Mouse (Mus musculus) forebrain, embryonic 12.5 days (tissue): ENCODE results near the gene Snx32. TPM values are rescaled to one million over a fixed set of nuclear protein-coding genes. Genes with fewer than 3 reads are reported as not detected.

ENCODE experiments used
- ATAC-seq: fragments of 200-750 bp; cut with Nextera tagmentation; 2 replicates; pipeline ENCODE4 v1.8.0; 2017; ENCODE audit warnings: moderate TSS enrichment; ENCODE audit not compliant: low FRiP score
- H3K27ac ChIP-seq: fragments of 300-500 bp; sonication (generic); 2 replicates; pipeline ENCODE4 v1.5.1; 2016; ENCODE audit warnings: mild to moderate bottlenecking
- H3K27me3 ChIP-seq: fragments of 300-500 bp; sonication (generic); 2 replicates; pipeline ENCODE4 v1.6.1; 2016; ENCODE audit warnings: mild to moderate bottlenecking
- H3K36me3 ChIP-seq: fragments of 300-500 bp; sonication (generic); replicated peaks from 2 replicates; pipeline ENCODE4 v1.6.1; 2016; ENCODE audit warnings: mild to moderate bottlenecking
- H3K4me1 ChIP-seq: fragments of 300-500 bp; sonication (generic); 2 replicates; pipeline ENCODE4 v1.6.1; 2016
- H3K4me2 ChIP-seq: fragments of 300-500 bp; sonication (generic); 2 replicates; pipeline ENCODE4 v1.6.1; 2016; ENCODE audit warnings: mild to moderate bottlenecking, moderate library complexity
- H3K4me3 ChIP-seq: fragments of 300-500 bp; sonication (generic); replicated peaks from 2 replicates; pipeline ENCODE4 v1.5.1; 2016; ENCODE audit warnings: mild to moderate bottlenecking
- H3K9ac ChIP-seq: fragments of 300-500 bp; sonication (generic); 2 replicates; pipeline ENCODE4 v1.6.1; 2016; ENCODE audit warnings: mild to moderate bottlenecking
- H3K9me3 ChIP-seq: fragments of 300-500 bp; sonication (generic); 2 replicates; pipeline ENCODE4 v1.6.1; 2016
- WGBS: fragments of 180-500 bp; shearing (Covaris S2); methylation state at CpG from one replicate; pipeline ENCODE4 v1.1.7; 2016; 5-methylcytosine and 5-hydroxymethylcytosine counted together
- polyA plus RNA-seq: library from polyadenylated mRNA; unstranded; fragments of >200 nt; fragmentation: Nextera tagmentation; extraction: Ambion mirVana; gene quantifications from 2 replicates; pipeline ENCODE4 v1.2.1, GENCODE M21; 2016

The Snx32 gene
- polyA plus RNA-seq, 1 experiment from 2014 or later: 29.3 TPM

- H3K4me1 ChIP-seq: peaks cover 13% of the 10 kb centered on the region
- no peak overlapping the region for H3K4me3 ChIP-seq
- no peak overlapping the region for H3K9ac ChIP-seq
- no peak for ATAC-seq
- no peak overlapping the region for H3K27ac ChIP-seq
- H3K27me3 ChIP-seq: peaks cover 31% of the 10 kb centered on the region
- no peak overlapping the region for H3K4me2 ChIP-seq
- H3K36me3 ChIP-seq: no peaks in the 10 kb centered on the region
- WGBS: 21% methylated on average over 7 of the region's 7 CpGs
- no peaks in the 10 kb centered on the region for H3K9me3 ChIP-seq
Observed at GRCm38 (mm10) chr19:5530138-5530524, 19.8 kb upstream of the Snx32 start.

GRCm38 (mm10) chr19:5529325-5530137, 19.2 kb upstream of the Snx32 start:
- Histone ChIP-seq H3K36me3 (no peaks in the 10 kb centered on the region), H3K27ac (no peak overlapping the region), H3K27me3 (peaks cover 26% of the 10 kb centered on the region)

GRCm38 (mm10) chr19:5525204-5525603, 14.9 kb upstream of the Snx32 start:
- WGBS: 68% methylated on average over 5 of the region's 5 CpGs
- Histone ChIP-seq H3K36me3 (no peaks in the 10 kb centered on the region), H3K27me3 (peaks cover 12% of the 10 kb centered on the region; the same call in 1 of the 2 replicates), H3K4me1 (peaks cover 9% of the 10 kb centered on the region), H3K9ac (no peak overlapping the region), H3K9me3 (no peaks in the 10 kb centered on the region), H3K4me2 (no peak overlapping the region), H3K4me3 (no peak overlapping the region), H3K27ac (no peak overlapping the region)
- no peak for ATAC-seq

More at GRCm38 (mm10) chr19:5529325-5530137, 19.2 kb upstream of the Snx32 start:
- peak; percentile 88 for ATAC-seq
- H3K4me3 ChIP-seq: 0 out of 2 replicates have a peak overlapping the region, but pooled peaks have one; percentile 3
- peaks cover 13% of the 10 kb centered on the region for H3K4me1 ChIP-seq
- WGBS: 13% methylated on average over 20 of the region's 20 CpGs
- H3K4me2 ChIP-seq: peak overlapping the region; percentile 25
- no peaks in the 10 kb centered on the region for H3K9me3 ChIP-seq
- H3K9ac ChIP-seq: no peak overlapping the region

- Histone ChIP-seq H3K36me3 (no peaks in the 10 kb centered on the region), H3K9ac (no peak overlapping the region), H3K4me1 (no peaks in the 10 kb centered on the region), H3K27ac (no peak overlapping the region), H3K27me3 (no peaks in the 10 kb centered on the region), H3K4me2 (no peak overlapping the region), H3K9me3 (no peaks in the 10 kb centered on the region), H3K4me3 (no peak overlapping the region)
- ATAC-seq: no peak
- 87% methylated on average over 3 of the region's 3 CpGs for WGBS
Observed at GRCm38 (mm10) chr19:5518721-5519120, 8.4 kb upstream of the Snx32 start.

- ATAC-seq: no peak
- Histone ChIP-seq H3K27ac (no peak overlapping the region), H3K4me1 (peaks cover 4% of the 10 kb centered on the region; the same call in 1 of the 2 replicates), H3K4me3 (no peak overlapping the region), H3K36me3 (no peaks in the 10 kb centered on the region), H3K27me3 (no peaks in the 10 kb centered on the region), H3K4me2 (no peak overlapping the region), H3K9me3 (no peaks in the 10 kb centered on the region), H3K9ac (no peak overlapping the region)
- WGBS: 82% methylated on average over 8 of the region's 8 CpGs
Observed at GRCm38 (mm10) chr19:5516906-5517505, 6.7 kb upstream of the Snx32 start.

- no peaks in the 10 kb centered on the region for H3K36me3 ChIP-seq
- H3K27me3 ChIP-seq: no peaks in the 10 kb centered on the region
- ATAC-seq: no peak
- H3K27ac ChIP-seq: no peak overlapping the region
- peaks cover 6% of the 10 kb centered on the region for H3K4me1 ChIP-seq
- 78% methylated on average over 7 of the region's 7 CpGs for WGBS
- H3K4me2 ChIP-seq: no peak overlapping the region
- H3K9ac ChIP-seq: no peak overlapping the region
- no peaks in the 10 kb centered on the region for H3K9me3 ChIP-seq
- no peak overlapping the region for H3K4me3 ChIP-seq
Observed at GRCm38 (mm10) chr19:5515840-5516777, 5.8 kb upstream of the Snx32 start.

GRCm38 (mm10) chr19:5513005-5513349, 2.6 kb upstream of the Snx32 start:
- Histone ChIP-seq H3K36me3 (no peaks in the 10 kb centered on the region), H3K27me3 (no peaks in the 10 kb centered on the region), H3K9ac (no peak overlapping the region), H3K4me2 (no peak overlapping the region), H3K4me1 (peaks cover 22% of the 10 kb centered on the region), H3K9me3 (no peaks in the 10 kb centered on the region), H3K4me3 (no peak overlapping the region), H3K27ac (no peak overlapping the region)
- ATAC-seq: no peak
- WGBS: 91% methylated on average over 3 of the region's 3 CpGs

GRCm38 (mm10) chr19:5512091-5513004, 2.0 kb upstream of the Snx32 start:
- ATAC-seq: no peak
- no peak overlapping the region for H3K4me3 ChIP-seq
- no peaks in the 10 kb centered on the region for H3K27me3 ChIP-seq
- H3K9me3 ChIP-seq: no peaks in the 10 kb centered on the region
- H3K9ac ChIP-seq: no peak overlapping the region
- H3K27ac ChIP-seq: no peak overlapping the region
- H3K4me1 ChIP-seq: peaks cover 22% of the 10 kb centered on the region
- no peak overlapping the region for H3K4me2 ChIP-seq
- WGBS: 83% methylated on average over 12 of the region's 12 CpGs
- no peaks in the 10 kb centered on the region for H3K36me3 ChIP-seq

GRCm38 (mm10) chr19:5511074-5511632, 815 bp upstream of the Snx32 start:
- ATAC-seq: no peak
- Histone ChIP-seq H3K4me3 (peak overlapping the region; percentile 45), H3K9me3 (no peaks in the 10 kb centered on the region), H3K27me3 (no peaks in the 10 kb centered on the region), H3K27ac (no peak overlapping the region), H3K36me3 (no peaks in the 10 kb centered on the region), H3K4me1 (peaks cover 22% of the 10 kb centered on the region), H3K4me2 (peak overlapping the region; percentile 67), H3K9ac (peak overlapping the region; percentile 51)
- 55% methylated on average over 15 of the region's 15 CpGs for WGBS

- 52% methylated on average over 17 of the region's 17 CpGs for WGBS
Observed at GRCm38 (mm10) chr19:5503687-5504086, 6.7 kb downstream of the Snx32 start, which contains the start of gene 1700020D05Rik. TSS of gene 1700020D05Rik (minus strand) at chr19:5503787.

GRCm38 (mm10) chr19:5500330-5500875, 9.9 kb downstream of the Snx32 start:
- no peaks in the 10 kb centered on the region for H3K9me3 ChIP-seq
- WGBS: 90% methylated on average over 2 of the region's 2 CpGs
- H3K4me1 ChIP-seq: no peaks in the 10 kb centered on the region
- H3K9ac ChIP-seq: no peak overlapping the region
- no peak overlapping the region for H3K27ac ChIP-seq
- H3K27me3 ChIP-seq: no peaks in the 10 kb centered on the region
- H3K4me2 ChIP-seq: no peak overlapping the region
- H3K4me3 ChIP-seq: no peak overlapping the region
- peaks cover 39% of the 10 kb centered on the region for H3K36me3 ChIP-seq
- no peak for ATAC-seq

More at GRCm38 (mm10) chr19:5503687-5504086, 6.7 kb downstream of the Snx32 start, which contains the start of gene 1700020D05Rik:
- Histone ChIP-seq H3K4me2 (no peak within 1 kb of the TSS), H3K27me3 (no peaks in the 10 kb centered on the region), H3K27ac (no peak within 1 kb of the TSS), H3K36me3 (peaks cover 9% of the 10 kb centered on the region; the same call in 1 of the 2 replicates), H3K4me3 (no peak within 1 kb of the TSS), H3K4me1 (no peaks in the 10 kb centered on the region), H3K9ac (no peak within 1 kb of the TSS), H3K9me3 (no peaks in the 10 kb centered on the region)
- no peak for ATAC-seq
